Mouse (Mus musculus) central nervous system, embryonic 14 days (tissue): Measurements from ENCODE around the gene Vmn1r123. TPM values are rescaled to one million over a fixed set of nuclear protein-coding genes. Genes with fewer than 3 reads are reported as not detected.

Source experiments
- polyA plus RNA-seq: library from polyadenylated mRNA; depleted of rRNA; stranded (reverse); fragments of >200 nt; gene quantifications from 2 replicates; pipeline ENCODE4 v1.2.3, GENCODE M21; 2012; rRNA removed

Vmn1r123 gene
- polyA plus RNA-seq, result not detected in 2 replicates

GRCm38 (mm10) chr7:21161885-21162284, at the start of gene Vmn1r123:
TSS of gene Vmn1r123 (plus strand) at chr7:21162185.

GRCm38 (mm10) chr7:21134028-21134427, 28.0 kb upstream of the Vmn1r123 start, which contains the start of gene Vmn1r122:
TSS of gene Vmn1r122 (minus strand) at chr7:21134128.

GRCm38 (mm10) chr7:21190323-21190722, 28.3 kb downstream of the Vmn1r123 start, which contains the start of gene Gm5157:
TSS of gene Gm5157 (minus strand) at chr7:21190423.

Other genes with a start within 250 kb of the Vmn1r123 start
- not detected in 2 replicates for gene Vmn1r118, start 249.8 kb upstream of the Vmn1r123 start, polyA plus RNA-seq
- gene Vmn1r119, start 149.7 kb upstream of the Vmn1r123 start, polyA plus RNA-seq, result not detected in 2 replicates
- not detected in 2 replicates for gene Vmn1r120, start 108.4 kb upstream of the Vmn1r123 start, polyA plus RNA-seq
- gene Vmn1r121, start 63.7 kb upstream of the Vmn1r123 start, polyA plus RNA-seq, result not detected in 2 replicates
- not detected in 2 replicates for gene Vmn1r122, start 28.1 kb upstream of the Vmn1r123 start, polyA plus RNA-seq
- not detected in 2 replicates for gene Gm5157, start 28.2 kb downstream of the Vmn1r123 start, polyA plus RNA-seq
- gene Vmn1r124, start 98.4 kb downstream of the Vmn1r123 start, polyA plus RNA-seq, result not detected in 2 replicates
- gene Vmn1r125, start 110.0 kb downstream of the Vmn1r123 start, polyA plus RNA-seq, result not detected in 2 replicates
- gene Vmn1r126, start 139.3 kb downstream of the Vmn1r123 start, polyA plus RNA-seq, result not detected in 2 replicates
- gene Vmn1r127, start 157.7 kb downstream of the Vmn1r123 start, polyA plus RNA-seq, result not detected in 2 replicates
- gene Vmn1r128, start 187.2 kb downstream of the Vmn1r123 start, polyA plus RNA-seq, result not detected in 2 replicates
- not detected in 2 replicates for gene Vmn1r129, start 199.1 kb downstream of the Vmn1r123 start, polyA plus RNA-seq